Mouse (Mus musculus) erythroid progenitor cell, adult 5-6 weeks (primary cell): ENCODE data around the gene Ccdc162. TPM values are rescaled to one million over a fixed set of nuclear protein-coding genes. Genes with fewer than 3 reads are reported as not detected.

Experiments used
- ATAC-seq: replicated peaks from 2 replicates; pipeline ENCODE4 v1.8.0; 2016; ENCODE audit warnings: moderate number of reproducible peaks, mild to moderate bottlenecking, moderate TSS enrichment, inconsistent platforms; ENCODE audit not compliant: poor library complexity, low FRiP score, severe bottlenecking
- total RNA-seq, 2 experiments: library from RNA; stranded (forward) in 1 of 2; stranded (reverse) in 1 of 2; fragments of 150-400 nt in 1 of 2; fragments of 186-747, 209-891 nt in 1 of 2; gene quantifications; 2 replicates each; pipeline versions ENCODE4 v1.2.3 to v1.2.4; 2015 to 2017; ENCODE audit warnings: low replicate concordance in 2 of 2

The Ccdc162 gene
- total RNA-seq, 2 experiments from 2014 or later: not detected

- ATAC-seq: no peak
Measured at GRCm38 (mm10) chr10:41546396-41547165, 169.9 kb downstream of the Ccdc162 start.

GRCm38 (mm10) chr10:41545224-41545755, 171.1 kb downstream of the Ccdc162 start:
- no peak for ATAC-seq

- no peak for ATAC-seq
Measured at GRCm38 (mm10) chr10:41544481-41545190, 171.8 kb downstream of the Ccdc162 start.

GRCm38 (mm10) chr10:41543844-41544243, 172.6 kb downstream of the Ccdc162 start:
- ATAC-seq: no peak

GRCm38 (mm10) chr10:41543439-41543838, 173.0 kb downstream of the Ccdc162 start:
- ATAC-seq: no peak

- no peak for ATAC-seq
Measured at GRCm38 (mm10) chr10:41542057-41542456, 174.4 kb downstream of the Ccdc162 start.

- no peak for ATAC-seq
Measured at GRCm38 (mm10) chr10:41538986-41539385, 177.4 kb downstream of the Ccdc162 start.

- no peak for ATAC-seq
Measured at GRCm38 (mm10) chr10:41537983-41538330, 178.5 kb downstream of the Ccdc162 start.

GRCm38 (mm10) chr10:41537226-41537982, 179.0 kb downstream of the Ccdc162 start:
- no peak for ATAC-seq

- no peak for ATAC-seq
Measured at GRCm38 (mm10) chr10:41536714-41537113, 179.7 kb downstream of the Ccdc162 start.

- ATAC-seq: no peak
Measured at GRCm38 (mm10) chr10:41535991-41536390, 180.4 kb downstream of the Ccdc162 start.

GRCm38 (mm10) chr10:41529972-41530371, 186.5 kb downstream of the Ccdc162 start:
- ATAC-seq: no peak

- no peak for ATAC-seq
Measured at GRCm38 (mm10) chr10:41525696-41526095, 190.7 kb downstream of the Ccdc162 start.

GRCm38 (mm10) chr10:41523386-41523785, 193.0 kb downstream of the Ccdc162 start:
- ATAC-seq: no peak

- no peak for ATAC-seq
Measured at GRCm38 (mm10) chr10:41520410-41520673, 196.1 kb downstream of the Ccdc162 start.

GRCm38 (mm10) chr10:41519640-41520409, 196.6 kb downstream of the Ccdc162 start:
- ATAC-seq: peak; percentile 37; the same call in 1 of the 2 replicates

- ATAC-seq: peak; percentile 86
Measured at GRCm38 (mm10) chr10:41518981-41519618, 197.3 kb downstream of the Ccdc162 start, which contains the start of gene Cd164. Gene Cd164 (plus strand): TSS chr10:41519414.

- ATAC-seq: peak; percentile 78
Measured at GRCm38 (mm10) chr10:41518508-41518980, 197.9 kb downstream of the Ccdc162 start.

- ATAC-seq: no peak
Measured at GRCm38 (mm10) chr10:41514921-41515320, 201.5 kb downstream of the Ccdc162 start.
